Mouse (Mus musculus) small intestine, adult 2 months (tissue): ENCODE measurements around the gene Rere. TPM values are rescaled to one million over a fixed set of nuclear protein-coding genes. Genes with fewer than 3 reads are reported as not detected.

ENCODE experiments used
- H3K27ac ChIP-seq: fragments of 200-500 bp; 2 replicates; pipeline ENCODE4 v1.5.1; 2012; ENCODE audit warnings: low read depth, low read length, control low read depth, inconsistent platforms; ENCODE audit not compliant: insufficient read depth
- H3K27me3 ChIP-seq: fragments of 200-500 bp; 2 replicates; pipeline ENCODE4 v1.6.1; 2012; ENCODE audit warnings: mild to moderate bottlenecking, moderate library complexity, low read length, inconsistent platforms; ENCODE audit not compliant: control insufficient read depth, insufficient read depth
- H3K36me3 ChIP-seq: fragments of 200-500 bp; 2 replicates; pipeline ENCODE4 v1.6.1; 2012; ENCODE audit warnings: mild to moderate bottlenecking, low read length, control low read depth, inconsistent platforms; ENCODE audit not compliant: control insufficient read depth, insufficient read depth
- H3K4me1 ChIP-seq: fragments of 200-500 bp; 2 replicates; pipeline ENCODE4 v1.6.1; 2012; ENCODE audit warnings: low read length, inconsistent platforms, mixed read lengths; ENCODE audit not compliant: control insufficient read depth, insufficient read depth, insufficient read length
- H3K4me3 ChIP-seq: fragments of 200-500 bp; 2 replicates; pipeline ENCODE4 v1.5.1; 2012; ENCODE audit warnings: low read depth, mild to moderate bottlenecking, control low read depth, inconsistent platforms, low read length, moderate library complexity
- CTCF ChIP-seq: fragments of 200-500 bp; IDR thresholded peaks from 2 replicates; pipeline ENCODE4 v1.5.1; 2012; ENCODE audit warnings: low read depth, mild to moderate bottlenecking, control low read depth, inconsistent platforms, low read length, moderate library complexity, mixed read lengths; ENCODE audit not compliant: insufficient replicate concordance, insufficient read length; ENCODE audit errors: extremely low read depth
- POLR2A ChIP-seq: fragments of 200-500 bp; IDR thresholded peaks from 2 replicates; pipeline ENCODE4 v1.6.1; 2012; ENCODE audit warnings: low read depth, mild to moderate bottlenecking, control low read depth, inconsistent platforms, low read length, moderate library complexity
- WGBS: fragments of 180-500 bp; shearing (Covaris S2); methylation state at CpG from one replicate; pipeline ENCODE4 v1.1.7; 2018; 5-methylcytosine and 5-hydroxymethylcytosine counted together
- polyA plus RNA-seq: library from polyadenylated mRNA; depleted of rRNA; stranded (reverse); fragments of >200 nt; gene quantifications from 2 replicates; pipeline ENCODE4 v1.2.3, GENCODE M21; 2012

The Rere gene
- polyA plus RNA-seq, 1 experiment: 72.8 TPM

- 78% methylated on average over 1 of the region's 1 CpGs for WGBS
- no peaks in the 10 kb centered on the region for H3K36me3 ChIP-seq
- no peak overlapping the region for H3K27ac ChIP-seq
- peaks cover 13% of the 10 kb centered on the region; the same call in 1 of the 2 replicates for H3K4me1 ChIP-seq
- no peak for TF ChIP-seq CTCF
- no peak for TF ChIP-seq POLR2A
- H3K27me3 ChIP-seq: no peaks in the 10 kb centered on the region
- no peak overlapping the region for H3K4me3 ChIP-seq
These were observed 25.8 kb downstream of the Rere start for GRCm38 (mm10) chr4:150307226-150307625.

- TF ChIP-seq CTCF (no peak), POLR2A (no peak)
- no peak overlapping the region for H3K4me3 ChIP-seq
- no peaks in the 10 kb centered on the region for H3K36me3 ChIP-seq
- H3K4me1 ChIP-seq: peaks cover 10% of the 10 kb centered on the region; the same call in 1 of the 2 replicates
- H3K27ac ChIP-seq: no peak overlapping the region
- H3K27me3 ChIP-seq: no peaks in the 10 kb centered on the region
- WGBS: 23% methylated on average over 2 of the region's 2 CpGs
These were observed 30.0 kb downstream of the Rere start for GRCm38 (mm10) chr4:150311431-150311830.

GRCm38 (mm10) chr4:150312646-150313045 is 31.2 kb downstream of the Rere start:
- H3K36me3 ChIP-seq: no peaks in the 10 kb centered on the region
- TF ChIP-seq CTCF (no peak), POLR2A (no peak)
- WGBS: 93% methylated on average over 2 of the region's 2 CpGs
- no peaks in the 10 kb centered on the region for H3K27me3 ChIP-seq
- H3K4me1 ChIP-seq: peaks cover 4% of the 10 kb centered on the region; the same call in 1 of the 2 replicates
- no peak overlapping the region for H3K4me3 ChIP-seq
- no peak overlapping the region for H3K27ac ChIP-seq

- Histone ChIP-seq H3K27ac (no peak overlapping the region), H3K4me3 (no peak overlapping the region), H3K36me3 (no peaks in the 10 kb centered on the region), H3K27me3 (no peaks in the 10 kb centered on the region), H3K4me1 (peaks cover 4% of the 10 kb centered on the region; the same call in 1 of the 2 replicates)
- over 99% methylated on average over 19 of the region's 19 CpGs for WGBS
- TF ChIP-seq POLR2A: no peak
- no peak for TF ChIP-seq CTCF
These were observed 33.9 kb downstream of the Rere start for GRCm38 (mm10) chr4:150315301-150315700.

DNA sequence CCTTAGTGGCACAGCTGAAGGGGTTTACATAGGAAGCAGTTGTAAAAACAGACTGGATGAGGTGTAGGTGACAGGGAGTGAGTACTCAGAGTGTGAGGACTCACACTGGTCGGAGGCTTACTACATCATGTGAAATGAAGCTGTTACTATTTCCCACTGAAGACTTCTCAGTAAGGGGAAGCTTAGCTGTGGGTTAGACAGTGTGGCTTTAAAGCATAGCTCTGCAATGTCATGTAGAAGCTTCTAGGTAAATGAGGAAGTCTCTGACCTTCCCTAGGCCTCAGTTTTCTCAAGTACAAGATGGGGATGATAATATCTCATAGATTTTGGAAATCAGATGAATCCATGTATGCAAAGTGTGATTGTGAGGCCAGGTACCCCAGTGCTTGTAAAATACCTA is 35.1 kb downstream of the Rere start:
- TF ChIP-seq POLR2A (no peak), CTCF (no peak)
- WGBS: 76% methylated on average over 1 of the region's 1 CpGs

DNA sequence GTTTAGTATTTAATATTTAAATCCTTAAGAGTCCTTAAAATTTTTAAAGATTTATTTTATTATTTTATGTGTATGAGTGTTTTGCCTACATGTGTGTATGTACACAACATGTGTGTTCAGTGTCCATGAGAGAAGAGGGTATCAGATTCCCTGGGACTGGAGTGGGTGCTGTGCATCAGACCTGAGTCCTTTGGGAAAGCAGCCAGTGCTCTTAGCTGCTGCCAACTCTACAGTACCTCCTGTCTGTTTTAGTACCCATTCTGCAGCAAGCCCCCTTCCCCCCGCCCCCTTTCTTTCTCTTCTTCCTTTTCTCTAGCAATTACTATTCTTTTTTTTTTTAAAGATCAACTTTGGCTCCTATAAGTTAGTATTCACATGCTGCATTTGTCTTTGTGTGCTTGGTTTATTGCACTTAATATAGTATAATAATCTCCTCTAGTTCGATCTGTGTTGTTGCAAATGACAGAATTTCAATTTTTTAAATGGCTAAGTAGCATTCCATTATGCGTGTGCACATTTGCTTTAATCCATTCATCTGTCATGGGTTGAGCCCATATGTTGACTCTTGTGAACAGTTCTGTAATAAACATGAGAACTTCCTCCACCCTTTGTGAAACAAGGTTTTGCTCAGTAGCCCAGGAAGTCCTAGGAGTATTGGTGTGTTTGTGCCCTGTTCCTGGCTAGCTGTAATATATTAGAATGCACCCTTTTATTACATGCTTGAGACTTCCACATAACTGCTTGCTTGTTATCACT is 43.8 kb downstream of the Rere start:
- Histone ChIP-seq H3K36me3 (no peaks in the 10 kb centered on the region), H3K4me1 (no peaks in the 10 kb centered on the region; the same call in 1 of the 2 replicates), H3K4me3 (no peak overlapping the region), H3K27me3 (no peaks in the 10 kb centered on the region), H3K27ac (no peak overlapping the region)
- 88% methylated on average over 3 of the region's 3 CpGs for WGBS
- TF ChIP-seq CTCF (no peak), POLR2A (no peak)

More for the DNA sequence above, 35.1 kb downstream of the Rere start:
- Histone ChIP-seq H3K27me3 (no peaks in the 10 kb centered on the region), H3K36me3 (no peaks in the 10 kb centered on the region), H3K27ac (no peak overlapping the region), H3K4me1 (no peaks in the 10 kb centered on the region), H3K4me3 (no peak overlapping the region)

GRCm38 (mm10) chr4:150326005-150326404 is 44.6 kb downstream of the Rere start:
- no peaks in the 10 kb centered on the region for H3K27me3 ChIP-seq
- H3K4me1 ChIP-seq: no peaks in the 10 kb centered on the region; the same call in 1 of the 2 replicates
- 77% methylated on average over 2 of the region's 2 CpGs for WGBS
- H3K4me3 ChIP-seq: no peak overlapping the region
- no peak for TF ChIP-seq CTCF
- TF ChIP-seq POLR2A: no peak
- no peak overlapping the region for H3K27ac ChIP-seq
- no peaks in the 10 kb centered on the region for H3K36me3 ChIP-seq
